Mouse (Mus musculus) G1E-ER4 (cell line): ENCODE data around the gene Zfp654. TPM values are rescaled to one million over a fixed set of nuclear protein-coding genes. Genes with fewer than 3 reads are reported as not detected.

Experiments used
- GATA1 ChIP-seq: IDR thresholded peaks from one replicate; pipeline ENCODE4 v1.8.0; 2012; ENCODE audit warnings: low read length, inconsistent platforms
- polyA plus RNA-seq: library from polyadenylated mRNA; stranded (reverse); fragments of >175 nt; gene quantifications from 2 replicates; pipeline ENCODE4 v1.2.3, GENCODE M21; 2012

Zfp654 gene
- polyA plus RNA-seq, 1 experiment: 2.0 TPM

DNA sequence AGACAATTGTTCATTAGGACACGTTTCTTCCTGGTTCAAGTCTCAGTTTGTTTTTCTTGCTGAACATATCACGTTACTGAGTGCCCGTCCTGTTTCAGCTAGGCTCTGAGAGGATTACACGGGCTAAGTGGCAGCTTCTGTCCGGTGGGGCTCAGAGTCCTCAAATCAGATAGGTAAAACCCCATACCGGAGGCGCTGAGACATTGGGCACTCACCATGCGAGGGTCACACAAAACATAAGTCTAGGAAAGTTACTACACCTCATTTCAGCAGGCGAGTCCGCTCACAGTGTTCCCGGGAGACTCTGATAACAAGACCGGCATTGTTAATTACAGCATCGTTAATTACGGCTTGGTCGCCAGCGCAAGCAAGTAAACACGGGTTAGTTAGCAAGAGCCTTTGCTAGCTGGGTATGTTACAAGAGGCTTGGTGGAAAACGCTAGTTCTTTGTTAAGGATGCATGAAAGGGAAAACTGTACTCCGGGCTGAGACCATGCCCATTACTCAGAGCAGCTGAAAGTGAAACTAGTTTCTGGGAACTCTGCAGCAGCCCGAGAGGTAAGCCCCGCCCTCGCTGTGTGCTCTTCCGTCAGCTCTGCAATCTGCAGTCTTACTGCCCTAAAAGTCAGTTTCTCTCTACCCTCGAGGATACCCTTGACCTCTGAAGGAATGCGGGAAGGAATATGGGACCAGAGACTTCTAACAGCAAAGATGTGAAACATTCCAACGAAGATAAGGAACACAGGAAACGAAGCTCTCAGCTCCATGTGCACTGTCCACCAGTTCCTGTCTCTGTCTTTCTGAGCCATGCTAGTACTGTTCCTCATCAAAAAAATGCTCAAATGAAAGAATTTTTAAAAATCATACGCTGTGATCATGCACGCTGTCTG is 22.2 kb upstream of the Zfp654 start:
- TF ChIP-seq GATA1: no peak

- TF ChIP-seq GATA1: no peak
Measured at GRCm38 (mm10) chr16:64872841-64873240, 21.4 kb upstream of the Zfp654 start.

DNA sequence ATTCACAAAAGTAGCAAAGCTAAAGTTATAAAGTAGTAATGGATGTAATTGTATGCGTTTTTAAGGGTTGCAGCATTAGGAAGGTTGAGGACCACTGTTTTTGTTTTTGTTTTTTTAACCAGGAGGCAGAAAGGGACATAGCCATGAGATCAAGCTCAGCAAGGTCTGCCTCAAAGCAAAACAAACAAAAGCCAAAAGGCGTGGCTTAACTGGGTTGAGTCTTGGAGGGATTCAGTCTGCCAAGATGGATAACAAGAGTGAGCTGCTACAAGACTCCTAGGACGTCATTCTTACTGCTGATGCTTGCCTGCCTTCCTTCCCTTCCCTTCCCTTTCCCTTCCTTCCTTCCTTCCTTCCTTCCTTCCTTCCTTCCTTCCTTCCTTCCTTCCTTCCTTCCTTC is 20.8 kb upstream of the Zfp654 start:
- no peak for TF ChIP-seq GATA1

GRCm38 (mm10) chr16:64869621-64870020 is 18.2 kb upstream of the Zfp654 start:
- no peak for TF ChIP-seq GATA1

DNA sequence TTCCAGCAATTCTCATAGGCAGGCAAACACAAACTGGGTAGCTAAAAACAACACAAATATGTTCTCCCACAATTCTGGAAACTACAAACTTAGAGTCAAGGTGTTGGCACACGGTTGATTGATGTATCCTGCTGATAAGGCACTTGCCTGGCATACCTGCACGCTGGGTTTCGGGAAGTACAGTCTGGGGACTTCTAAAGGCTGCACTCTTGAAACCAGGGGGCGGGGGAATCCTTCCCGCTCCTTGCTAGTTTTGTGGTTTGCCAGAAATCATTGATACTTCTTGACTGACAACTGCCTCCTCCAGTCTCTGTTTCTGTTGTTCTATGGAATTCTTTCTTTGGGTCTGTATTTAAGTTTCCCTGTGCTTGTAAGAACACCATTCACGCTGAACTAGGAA is 17.2 kb upstream of the Zfp654 start:
- no peak for TF ChIP-seq GATA1

GRCm38 (mm10) chr16:64856946-64857345 is 5.5 kb upstream of the Zfp654 start:
- TF ChIP-seq GATA1: no peak

- TF ChIP-seq GATA1: no peak
Measured at GRCm38 (mm10) chr16:64852891-64853290, 1.4 kb upstream of the Zfp654 start.

- no peak for TF ChIP-seq GATA1
Measured at GRCm38 (mm10) chr16:64852441-64852871, 1.0 kb upstream of the Zfp654 start.

- TF ChIP-seq GATA1: no peak
Measured at GRCm38 (mm10) chr16:64851085-64851562, 328 bp downstream of the Zfp654 start.

- no peak for TF ChIP-seq GATA1
Measured at GRCm38 (mm10) chr16:64850287-64851084, 966 bp downstream of the Zfp654 start.

DNA sequence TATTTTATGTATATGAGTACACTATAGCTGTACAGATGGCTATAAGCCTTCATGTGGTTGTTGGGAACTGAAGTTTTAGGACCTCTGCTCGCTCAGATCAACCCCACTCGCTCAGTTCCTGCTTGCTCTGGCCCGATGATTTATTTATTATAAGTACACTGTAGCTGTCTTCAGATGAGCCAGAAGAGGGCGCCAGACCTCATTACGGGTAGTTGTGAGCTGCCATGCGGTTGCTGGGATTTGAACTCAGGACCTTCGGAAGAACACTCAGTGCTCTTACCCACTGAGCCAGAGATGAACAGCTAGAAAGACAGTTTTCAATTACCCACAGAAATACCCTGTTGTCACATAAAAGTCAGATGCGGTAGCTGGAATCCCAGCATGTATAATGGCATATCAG is 5.5 kb downstream of the Zfp654 start:
- TF ChIP-seq GATA1: no peak

DNA sequence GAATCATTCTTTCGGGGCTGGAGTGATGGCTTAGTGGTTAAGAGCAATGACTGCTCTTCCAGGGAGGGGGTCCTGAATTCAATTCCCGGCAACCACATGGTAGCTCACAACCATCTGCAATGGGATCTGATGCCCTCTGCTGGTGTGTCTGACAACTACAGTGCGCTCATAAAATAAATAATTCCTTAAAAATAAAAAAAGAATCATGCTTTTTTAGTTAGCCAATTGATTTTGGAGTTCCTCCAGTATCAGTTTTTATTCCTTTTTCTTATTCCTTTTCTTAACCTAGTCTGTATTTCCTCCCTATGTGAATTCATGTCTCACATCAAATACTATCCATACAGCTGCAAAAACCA is 9.1 kb downstream of the Zfp654 start:
- TF ChIP-seq GATA1: no peak

DNA sequence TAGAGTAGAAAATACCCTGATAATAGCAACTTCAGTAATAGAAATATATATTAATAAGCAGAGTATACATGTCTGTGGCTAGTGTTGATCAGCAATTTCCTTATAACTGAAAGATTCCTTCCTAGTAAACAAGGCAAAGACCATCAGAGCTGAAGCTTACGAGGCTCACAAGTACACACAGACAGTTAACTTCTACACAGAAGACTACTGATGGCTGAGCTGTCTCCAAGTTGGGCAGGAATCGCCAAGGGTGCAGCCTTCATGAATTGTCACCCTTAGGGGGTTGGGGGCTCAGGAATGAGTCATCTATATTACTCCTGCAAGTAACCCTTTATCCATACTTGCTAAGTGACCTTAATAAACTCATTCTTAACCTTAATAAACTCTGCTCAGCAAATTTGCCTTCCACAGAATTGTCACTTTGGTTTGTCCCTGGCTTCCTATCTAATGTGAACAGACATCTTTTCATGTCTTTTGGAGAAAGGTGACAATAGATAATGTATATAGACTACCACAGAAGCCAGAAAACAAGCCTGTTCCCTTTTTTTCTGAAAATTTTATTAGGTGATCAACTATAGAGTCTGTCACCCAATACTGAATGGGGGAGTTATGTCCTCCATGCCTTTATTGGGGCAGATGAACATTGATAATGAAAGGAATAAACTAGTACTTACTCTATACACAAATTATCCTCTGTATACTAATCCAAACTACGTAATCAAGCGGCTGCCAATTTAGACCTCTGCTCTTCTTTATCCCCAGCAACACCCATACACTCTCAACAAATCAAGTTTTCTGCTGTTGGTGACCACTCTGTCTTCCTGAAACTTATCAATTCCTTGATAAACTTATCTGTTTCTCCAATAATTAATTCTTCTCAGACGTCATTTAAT is 9.7 kb downstream of the Zfp654 start:
- no peak for TF ChIP-seq GATA1

DNA sequence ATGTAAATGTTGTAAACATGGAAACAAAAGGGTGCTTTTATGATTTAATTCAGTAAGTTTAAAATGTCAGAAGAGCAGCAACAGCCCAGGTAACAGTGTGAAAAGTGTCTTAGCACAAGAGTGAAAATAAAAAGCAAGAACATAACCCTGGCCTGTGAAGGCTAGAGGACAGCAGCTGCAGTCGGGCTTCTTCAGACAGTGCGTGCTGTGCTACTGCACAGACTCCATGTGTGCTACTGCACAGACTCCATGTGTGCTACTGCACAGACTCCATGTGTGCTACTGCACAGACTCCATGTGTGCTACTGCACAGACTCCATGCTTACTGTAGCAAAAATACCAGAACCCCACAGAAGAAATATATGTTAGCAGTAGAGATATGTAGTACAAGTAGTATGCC is 14.7 kb downstream of the Zfp654 start:
- TF ChIP-seq GATA1: no peak

GRCm38 (mm10) chr16:64835996-64836545 is 15.4 kb downstream of the Zfp654 start:
- TF ChIP-seq GATA1: no peak

DNA sequence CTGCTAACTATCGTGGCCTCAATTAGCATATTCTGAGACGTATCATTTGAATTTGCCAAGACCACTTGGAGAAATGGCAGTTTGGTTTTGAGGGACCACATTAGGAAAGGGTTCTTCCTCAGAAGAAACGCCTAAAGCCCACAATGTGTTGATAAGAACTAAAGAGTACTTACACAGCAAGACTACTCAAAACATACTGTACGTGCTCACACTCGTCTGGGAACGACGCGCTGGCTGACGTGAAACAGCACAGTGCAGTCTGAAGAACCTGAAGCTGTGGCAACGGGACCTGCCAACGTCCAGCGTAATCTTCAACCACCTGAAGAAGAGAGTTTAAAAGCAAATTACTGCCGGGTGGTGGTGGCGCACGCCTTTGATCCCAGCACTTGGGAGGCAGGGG is 21.2 kb downstream of the Zfp654 start:
- no peak for TF ChIP-seq GATA1
